Mouse (Mus musculus): ENCODE measurements at regions not wholly inside any gene's neighbourhood (a gene's known extent, or its start where the extent isn't known, plus 50 kb on each side); places are given as distances from the start of the nearest gene placed in this dataset.

- DNase-seq (ENCODE audit: low spot score): no peak
These were observed 606.2 kb upstream of the Crim1 start for GRCm38 (mm10) chr17:77593807-77594206.

- no peak for DNase-seq (ENCODE audit: low spot score)
These were observed 603.6 kb upstream of the Crim1 start for GRCm38 (mm10) chr17:77596453-77596852.

- no peak for DNase-seq (ENCODE audit: low spot score)
These were observed 576.6 kb upstream of the Crim1 start for GRCm38 (mm10) chr17:77623472-77623871.

GRCm38 (mm10) chr17:77624103-77624502 is 575.9 kb upstream of the Crim1 start:
- no peak for DNase-seq (ENCODE audit: low spot score)

GRCm38 (mm10) chr17:77642355-77642754 is 557.7 kb upstream of the Crim1 start:
- DNase-seq (ENCODE audit: low spot score): no peak

- no peak for DNase-seq (ENCODE audit: low spot score)
These were observed 551.1 kb upstream of the Crim1 start for GRCm38 (mm10) chr17:77648946-77649345.

- DNase-seq (ENCODE audit: low spot score): peak; percentile 72
These were observed 548.2 kb upstream of the Crim1 start for GRCm38 (mm10) chr17:77651861-77652260.

Measured in retina, embryonic 14.5 days (tissue).